Mouse (Mus musculus) urinary bladder, postnatal 14 days (tissue): ENCODE measurements around the gene Lmna.

Experiments used
- DNase-seq: peaks from one replicate; pipeline ENCODE4 v3.0.0; 2021; ENCODE audit warnings: low spot score

Lmna gene

GRCm38 (mm10) chr3:88470943-88471479 lies 38.7 kb downstream of the Lmna start:
- no peak for DNase-seq

DNA sequence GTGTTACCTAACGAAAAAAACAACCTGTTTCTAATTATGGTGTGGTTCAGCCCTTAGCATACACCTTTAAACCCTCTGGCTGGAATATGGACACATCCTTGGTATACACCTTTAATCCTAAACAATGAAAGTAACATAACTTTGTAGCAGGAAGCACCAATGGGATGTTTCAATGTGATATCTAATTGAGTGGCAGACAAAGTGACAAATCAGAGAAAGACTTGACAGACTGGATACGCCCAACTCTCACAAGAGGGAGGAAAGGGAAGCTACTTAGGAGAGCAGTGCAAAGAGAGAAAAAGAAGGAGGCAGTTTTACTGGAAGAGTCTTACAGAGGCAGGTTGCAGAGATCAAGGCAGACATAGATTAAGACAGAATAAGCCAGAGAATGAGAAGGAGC lies 40.3 kb downstream of the Lmna start:
- DNase-seq, result no peak

DNA sequence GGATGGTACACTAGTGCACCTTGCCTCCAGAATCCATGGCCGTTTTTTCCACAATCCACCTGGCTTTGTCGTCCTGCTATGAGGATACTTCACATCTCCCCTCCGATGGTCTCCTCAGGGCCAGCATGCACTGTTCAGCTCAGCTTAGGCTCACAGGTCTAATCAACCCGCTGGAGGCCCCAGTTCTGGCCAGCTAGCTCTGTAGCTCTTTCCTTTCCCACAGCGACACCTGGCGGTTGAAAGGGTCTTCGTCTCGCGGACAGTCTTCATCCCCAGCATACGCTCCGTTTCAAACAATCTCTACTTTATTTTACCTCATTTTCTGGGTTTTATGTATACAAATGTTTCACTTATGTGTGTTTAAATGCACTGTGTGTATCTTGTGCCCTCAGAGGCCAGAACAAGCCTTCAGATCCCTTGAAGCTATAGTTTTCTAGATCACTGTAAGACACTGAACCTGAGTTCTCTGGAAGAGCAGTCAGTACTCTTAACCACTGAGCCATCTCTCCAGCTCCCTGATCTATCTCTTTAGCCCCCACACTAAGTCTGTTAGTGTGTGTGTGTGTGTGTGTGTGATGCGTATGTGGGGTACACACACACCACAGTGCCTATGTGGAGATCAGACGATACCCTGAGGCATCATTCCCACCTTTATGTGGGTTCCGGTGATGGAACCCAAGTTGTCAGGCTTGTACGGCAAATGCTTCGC lies 42.5 kb downstream of the Lmna start:
- peak; percentile 94 for DNase-seq

DNA sequence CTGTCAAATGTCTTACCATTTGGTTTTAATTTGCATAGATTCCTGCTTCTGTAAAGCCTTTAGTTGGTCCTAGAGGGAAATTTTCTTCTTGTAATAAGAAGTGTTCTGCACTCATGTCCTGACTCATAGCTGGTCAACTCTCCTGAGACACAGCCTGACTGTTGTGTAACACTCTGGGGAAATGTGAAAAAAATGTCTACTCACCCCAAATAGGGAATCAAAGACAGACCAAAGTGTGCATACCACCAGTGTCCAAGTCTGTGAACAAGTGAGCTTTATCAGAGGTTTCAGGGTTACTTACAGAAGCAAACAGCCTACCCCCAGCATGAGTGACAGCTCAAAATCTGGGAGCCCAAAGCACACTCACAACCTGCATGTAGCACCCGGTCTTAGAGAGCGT lies 44.6 kb downstream of the Lmna start:
- no peak for DNase-seq

- DNase-seq, result no peak
Measured at GRCm38 (mm10) chr3:88464425-88464824, 45.3 kb downstream of the Lmna start.

- no peak for DNase-seq
Measured at GRCm38 (mm10) chr3:88460983-88461696, 48.6 kb downstream of the Lmna start, which contains the start of gene Sema4a. TSS of gene Sema4a (minus strand) at chr3:88461182.

- DNase-seq, result no peak
Measured at GRCm38 (mm10) chr3:88460029-88460428, 49.7 kb downstream of the Lmna start.

- DNase-seq, result no peak
Measured at GRCm38 (mm10) chr3:88458778-88459219, 51.0 kb downstream of the Lmna start.

GRCm38 (mm10) chr3:88456746-88457532 lies 52.8 kb downstream of the Lmna start:
- DNase-seq, result no peak

GRCm38 (mm10) chr3:88456313-88456712 lies 53.4 kb downstream of the Lmna start:
- peak; percentile 31 for DNase-seq

DNA sequence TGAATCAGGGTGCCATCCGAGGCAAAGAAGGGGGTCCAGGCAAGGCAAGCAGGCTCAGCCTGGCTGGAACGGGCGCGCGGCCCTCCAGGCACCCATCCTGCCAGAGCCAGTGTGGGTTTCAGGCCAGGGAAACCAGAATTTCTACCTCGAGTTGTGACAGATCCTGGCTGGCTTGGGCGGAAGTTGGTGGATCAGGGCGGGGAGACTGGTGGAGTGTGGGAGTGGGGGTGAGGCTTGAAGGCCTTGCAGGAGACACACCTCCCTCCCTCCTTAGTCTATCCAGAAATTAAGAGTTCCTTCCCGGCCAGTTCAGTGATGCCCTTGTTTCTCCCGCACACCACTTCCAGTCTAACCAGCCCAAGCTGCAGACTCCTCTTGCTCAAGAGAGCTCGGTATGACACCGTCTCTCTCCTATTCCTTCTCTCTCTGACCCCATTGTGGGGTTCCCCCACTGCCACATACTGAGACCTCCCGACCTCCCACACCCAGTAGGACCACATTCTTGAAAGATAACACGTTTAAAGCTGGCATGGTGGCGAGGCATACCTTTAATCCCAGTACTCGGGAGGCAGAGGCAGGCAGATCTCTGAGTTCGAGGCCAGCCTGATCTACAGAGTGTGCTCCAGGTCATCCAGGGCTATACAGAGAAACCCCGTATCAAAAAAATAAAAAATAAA lies 54.0 kb downstream of the Lmna start:
- peak; percentile 87 for DNase-seq

DNA sequence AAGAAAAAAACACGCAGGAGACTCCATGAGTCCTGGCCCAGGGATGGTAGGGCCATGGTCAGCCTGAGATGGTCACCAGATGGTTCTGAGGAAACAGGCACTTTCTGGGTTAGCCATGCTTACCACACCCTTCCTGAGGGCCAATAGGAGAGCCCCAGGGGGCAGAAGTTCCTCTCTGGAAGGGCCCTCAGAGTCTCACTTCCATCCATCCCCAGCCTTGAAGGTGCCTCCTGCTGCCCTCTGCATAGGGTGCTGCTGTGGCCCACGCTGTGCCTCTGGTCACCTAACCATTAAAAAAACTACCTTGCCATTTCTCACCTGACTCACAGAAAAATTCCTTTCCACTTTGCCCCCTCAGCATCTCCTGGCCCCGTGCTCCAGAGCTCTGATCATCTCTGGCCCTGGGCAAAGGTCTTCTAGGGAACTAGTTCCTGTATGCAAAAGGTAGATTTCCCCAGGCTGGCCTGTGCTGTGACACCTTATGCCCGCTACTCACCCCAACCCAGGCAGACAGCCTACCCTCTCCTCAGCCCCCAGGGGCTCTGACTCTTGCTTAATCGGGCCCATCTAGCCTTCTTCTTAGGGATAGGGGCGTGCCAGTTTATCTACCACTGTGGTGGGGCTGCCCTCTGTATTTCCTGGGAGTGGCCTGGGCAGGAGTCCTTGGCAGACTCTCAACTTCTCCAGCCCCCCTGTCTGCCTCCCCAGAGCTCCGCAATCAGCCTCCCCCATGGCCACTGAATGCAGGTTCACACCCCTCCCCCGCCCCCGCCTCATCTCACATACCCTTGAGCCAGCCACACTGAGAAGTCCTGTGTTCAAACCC lies 54.8 kb downstream of the Lmna start:
- peak; percentile 27 for DNase-seq

- DNase-seq, result no peak
Measured at GRCm38 (mm10) chr3:88453986-88454385, 55.8 kb downstream of the Lmna start.

DNA sequence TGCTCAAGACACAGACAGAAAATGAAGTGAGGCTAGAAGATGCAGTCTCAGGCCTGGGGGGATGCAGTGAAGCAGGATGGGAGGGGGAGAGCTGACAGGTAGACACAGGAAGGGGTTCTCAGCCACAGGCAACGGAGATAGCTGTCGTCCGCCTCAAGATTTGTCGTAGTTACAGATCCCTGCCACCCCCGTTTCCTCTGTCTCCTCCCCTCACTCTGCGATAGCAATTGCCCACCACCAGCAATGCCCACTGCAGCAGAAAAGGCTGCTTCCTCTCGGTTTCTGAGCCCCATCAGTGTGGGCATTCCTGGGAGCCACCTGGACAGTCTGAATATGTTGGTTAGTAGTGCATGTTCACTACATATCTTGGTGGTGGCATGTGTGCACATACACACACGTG lies 56.4 kb downstream of the Lmna start:
- DNase-seq, result no peak

GRCm38 (mm10) chr3:88452716-88453115 lies 57.0 kb downstream of the Lmna start:
- no peak for DNase-seq

DNA sequence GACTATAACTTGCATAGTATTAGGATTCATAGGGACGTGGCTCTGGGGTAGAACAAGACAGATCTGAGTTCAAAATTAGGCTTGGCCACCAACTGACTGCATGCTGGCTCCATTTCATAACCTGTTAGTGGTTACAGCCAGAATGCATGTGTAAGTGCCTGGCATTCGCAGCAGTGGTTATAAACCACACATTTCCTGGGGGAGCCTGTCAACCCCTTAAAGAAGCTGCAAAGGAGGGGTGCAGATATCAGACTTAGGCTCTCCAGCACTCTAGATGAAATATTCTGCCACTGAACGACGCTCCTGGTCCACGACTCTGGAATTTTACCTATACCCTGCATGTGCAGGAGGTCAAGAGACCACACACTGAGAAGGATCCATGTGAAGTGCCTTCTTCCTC lies 57.5 kb downstream of the Lmna start:
- DNase-seq, result no peak

- peak; percentile 39 for DNase-seq
Measured at GRCm38 (mm10) chr3:88450379-88451131, 59.2 kb downstream of the Lmna start.

GRCm38 (mm10) chr3:88449395-88450023 lies 60.2 kb downstream of the Lmna start:
- DNase-seq, result no peak

DNA sequence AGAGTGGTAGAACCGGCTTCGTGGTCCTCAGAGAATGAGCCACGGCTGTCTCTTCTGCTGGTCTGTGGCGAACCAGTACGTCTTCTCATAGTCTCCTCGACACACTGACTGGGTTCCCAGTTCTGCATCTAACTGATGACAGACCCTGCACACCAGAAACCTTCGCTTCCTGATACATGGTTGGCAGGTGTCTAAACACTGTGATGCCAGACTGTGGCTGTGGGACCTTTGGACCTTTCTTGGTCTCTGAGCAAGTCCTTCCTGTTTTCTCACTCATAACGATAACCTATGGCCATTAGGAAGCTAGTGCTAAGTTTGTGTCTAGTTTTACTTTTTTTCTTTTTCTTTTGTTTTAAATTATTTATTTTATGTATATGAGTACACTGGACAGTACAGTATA lies 61.3 kb downstream of the Lmna start:
- DNase-seq, result peak; percentile 54

DNA sequence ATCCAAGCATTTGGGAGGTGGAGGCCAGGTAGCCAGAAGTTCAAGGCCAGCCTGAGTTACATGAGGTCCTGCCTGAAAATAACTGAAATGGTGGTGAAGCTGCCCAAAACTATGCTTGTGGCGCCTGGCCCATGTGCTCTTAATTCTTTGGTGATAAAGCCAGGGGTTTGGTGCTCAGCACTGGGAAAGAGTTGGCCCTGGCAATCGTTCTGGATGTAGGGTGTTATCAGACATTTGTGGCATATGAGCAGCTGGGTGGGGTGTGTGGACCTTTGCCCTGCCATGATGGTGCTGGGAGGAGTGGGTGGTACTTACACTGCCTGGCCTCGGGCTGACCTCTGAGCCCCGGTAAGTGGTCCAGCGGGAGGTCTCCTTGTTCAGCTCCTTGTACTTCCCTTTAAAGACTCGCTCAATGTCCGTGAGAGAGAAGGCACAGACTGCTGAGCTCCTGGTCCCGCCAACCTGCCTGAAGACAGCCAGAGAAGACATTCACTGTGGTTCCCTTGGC lies 62.0 kb downstream of the Lmna start:
- DNase-seq, result no peak
